Mouse (Mus musculus): ENCODE measurements around the gene Cnpy4. TPM values are rescaled to one million over a fixed set of nuclear protein-coding genes. Genes with fewer than 3 reads are reported as not detected.
A peak's percentile ranks its signal among the peaks of the same experiment; 100 is the strongest.
"Not testable (repeated sequence)": the region's sequence is repeated elsewhere in the genome, so short reads cannot be mapped to it uniquely, and the experiment has no call there.

Cnpy4 gene
- total RNA-seq, 2 experiments from 2014 or later, result 28.7 to 45.8 TPM

DNA sequence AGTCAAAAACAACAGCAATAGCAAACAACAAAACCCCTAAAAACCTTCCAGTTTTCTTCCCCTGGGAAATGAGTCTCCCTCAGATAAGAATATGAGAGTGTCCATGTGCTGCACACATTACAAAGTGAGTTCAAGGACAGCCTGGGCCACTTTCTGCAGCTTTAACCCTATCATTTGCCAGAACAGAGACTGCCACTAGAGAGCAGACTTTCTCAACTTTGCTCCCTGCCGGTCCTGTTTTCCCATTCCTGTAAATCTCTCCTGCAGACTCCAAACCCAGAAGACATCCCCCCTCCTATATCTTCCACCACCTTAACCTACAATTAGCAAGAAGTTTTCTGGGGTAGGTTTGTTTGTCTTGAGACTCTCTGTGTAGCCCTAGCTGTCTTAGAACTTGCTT is 12.3 kb downstream of the Cnpy4 start:
- no peak for ATAC-seq (replicated peaks; ENCODE audit: poor library complexity)

DNA sequence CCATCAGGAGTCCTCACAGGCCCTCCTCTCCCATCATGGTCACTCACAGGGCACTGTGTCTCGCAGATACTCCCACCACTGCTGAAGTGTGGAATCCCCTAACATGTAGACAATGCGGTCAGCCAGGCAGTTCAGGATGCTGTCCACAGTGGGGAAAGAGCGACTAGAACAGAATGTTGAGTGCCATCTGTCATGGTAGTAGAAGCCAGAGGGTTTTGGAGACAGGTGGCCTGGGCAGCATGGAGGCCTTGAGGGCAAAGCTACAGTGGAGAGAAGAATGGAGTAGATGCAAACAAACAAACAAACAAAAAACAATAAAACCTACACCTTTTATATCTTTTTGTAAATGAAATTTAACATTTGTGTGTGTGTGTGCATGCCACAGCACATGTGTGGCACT is 14.8 kb downstream of the Cnpy4 start:
- ATAC-seq (replicated peaks; ENCODE audit: poor library complexity), result no peak

DNA sequence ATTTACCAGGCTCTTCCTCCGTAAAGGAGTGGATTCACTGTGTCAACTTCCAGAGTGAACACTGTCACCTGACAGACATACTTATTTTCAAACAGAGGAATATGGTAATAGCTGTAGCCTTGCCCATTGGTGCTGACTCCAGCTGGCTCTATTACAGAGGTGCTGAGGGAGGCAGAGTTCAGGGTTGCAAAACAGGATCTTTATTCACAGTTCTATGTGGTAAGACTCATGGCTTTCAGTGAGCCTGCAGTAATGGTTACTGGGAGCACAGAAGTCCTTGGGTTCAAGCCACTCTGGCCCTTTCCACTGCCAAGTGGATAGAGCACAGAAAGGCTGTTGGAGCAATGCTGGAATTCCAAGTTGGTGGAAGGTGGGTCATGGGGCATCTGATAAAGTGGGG is 20.0 kb downstream of the Cnpy4 start:
- ATAC-seq (replicated peaks; ENCODE audit: poor library complexity), result peak; percentile 81

DNA sequence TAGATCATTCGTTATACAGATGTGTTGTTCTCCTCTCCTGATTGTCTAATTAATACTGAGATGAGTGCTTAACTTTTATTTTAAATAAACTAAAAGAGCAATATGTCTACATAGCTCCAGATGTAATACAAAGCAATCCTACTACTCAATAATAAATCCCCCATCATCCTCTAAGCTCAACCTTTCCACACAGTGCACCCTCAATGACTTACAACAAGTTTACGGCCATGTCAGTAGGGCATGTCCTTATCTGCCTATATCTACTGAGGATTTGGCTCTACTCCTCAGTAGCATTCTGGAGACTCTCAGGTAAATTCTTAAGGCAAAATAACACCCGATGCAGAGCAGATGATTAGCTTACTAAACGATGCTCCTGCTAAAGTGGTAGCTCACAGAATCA is 20.6 kb downstream of the Cnpy4 start:
- no peak for ATAC-seq (replicated peaks; ENCODE audit: poor library complexity)

DNA sequence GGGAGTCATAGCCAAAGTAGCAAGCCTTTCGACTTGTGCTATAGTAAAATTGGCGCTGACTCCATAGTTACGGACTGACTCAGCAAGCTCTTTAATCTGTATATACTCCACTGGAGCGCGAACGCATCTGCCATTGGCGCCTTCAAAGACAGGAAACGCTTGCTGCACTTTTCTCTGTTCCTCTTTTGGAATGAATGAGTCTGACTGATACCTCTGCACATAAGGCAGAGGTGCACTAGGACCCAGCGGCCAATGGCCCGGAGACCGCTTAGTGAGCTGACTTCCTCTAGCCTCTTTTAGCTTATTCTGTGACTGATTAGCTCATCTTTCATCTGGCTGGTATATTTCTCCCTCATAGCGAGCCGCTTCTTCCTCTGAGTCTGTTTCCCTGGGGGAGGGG is 29.3 kb downstream of the Cnpy4 start:
- not testable (repeated sequence) for ATAC-seq (replicated peaks; ENCODE audit: poor library complexity)

DNA sequence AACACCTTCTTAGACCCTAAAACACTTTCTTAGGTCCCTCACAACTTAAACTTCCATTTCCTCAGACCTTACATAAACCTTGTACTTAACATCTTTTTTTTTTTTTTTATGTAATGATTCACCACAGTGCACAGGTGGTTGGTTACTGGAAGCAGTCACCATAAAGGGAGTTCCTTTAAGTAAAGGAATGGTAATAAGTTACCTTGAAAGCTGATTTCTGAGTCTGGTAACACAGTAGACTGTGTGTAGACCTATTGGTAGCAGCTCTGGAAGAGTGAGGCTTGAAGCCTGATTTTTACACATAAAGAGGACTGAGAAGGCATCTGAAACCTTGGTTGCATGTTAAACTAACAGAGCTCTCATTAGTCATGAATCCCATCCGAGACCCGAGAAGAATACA is 32.6 kb downstream of the Cnpy4 start:
- ATAC-seq (replicated peaks; ENCODE audit: poor library complexity), result no peak

DNA sequence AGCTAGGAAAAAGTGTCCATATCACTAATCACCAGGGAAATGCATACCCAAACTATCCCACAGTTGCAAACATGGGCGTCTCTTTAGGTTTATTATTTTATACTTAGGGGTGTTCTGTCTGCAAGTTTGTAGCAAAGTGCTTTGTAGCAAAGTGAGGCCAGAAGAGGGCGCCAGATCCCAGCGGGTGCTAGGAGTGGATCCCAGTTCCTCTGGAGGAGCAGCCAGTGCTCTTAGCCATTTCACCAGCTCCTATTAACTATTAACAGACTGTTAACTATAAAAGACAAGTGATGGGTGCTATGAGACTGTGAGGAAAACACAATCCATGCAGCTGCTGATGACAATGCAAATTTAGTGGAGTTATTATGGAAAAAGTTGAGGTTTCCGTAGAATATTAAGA is 34.8 kb downstream of the Cnpy4 start:
- ATAC-seq (replicated peaks; ENCODE audit: poor library complexity), result peak; percentile 92

DNA sequence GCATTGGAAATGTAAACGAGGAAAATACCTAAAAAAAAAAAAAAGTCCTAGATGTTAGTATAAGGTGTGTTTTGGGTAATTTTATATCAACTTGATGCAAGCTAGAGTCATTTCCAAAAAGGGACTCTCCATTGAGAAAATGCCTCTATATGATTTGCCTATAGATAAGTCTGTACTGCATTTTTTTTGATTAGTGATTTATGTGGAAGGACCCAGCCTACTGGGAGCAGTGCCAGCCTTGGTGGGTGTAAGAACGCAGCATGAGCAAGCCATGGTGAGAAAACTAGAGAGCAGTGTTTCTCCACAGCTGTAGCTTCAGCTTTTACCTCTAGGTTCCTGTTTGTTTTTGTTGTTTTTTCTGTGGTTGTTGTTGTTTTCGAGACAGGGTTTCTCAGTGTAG is 36.0 kb downstream of the Cnpy4 start:
- ATAC-seq (replicated peaks; ENCODE audit: poor library complexity), result no peak

DNA sequence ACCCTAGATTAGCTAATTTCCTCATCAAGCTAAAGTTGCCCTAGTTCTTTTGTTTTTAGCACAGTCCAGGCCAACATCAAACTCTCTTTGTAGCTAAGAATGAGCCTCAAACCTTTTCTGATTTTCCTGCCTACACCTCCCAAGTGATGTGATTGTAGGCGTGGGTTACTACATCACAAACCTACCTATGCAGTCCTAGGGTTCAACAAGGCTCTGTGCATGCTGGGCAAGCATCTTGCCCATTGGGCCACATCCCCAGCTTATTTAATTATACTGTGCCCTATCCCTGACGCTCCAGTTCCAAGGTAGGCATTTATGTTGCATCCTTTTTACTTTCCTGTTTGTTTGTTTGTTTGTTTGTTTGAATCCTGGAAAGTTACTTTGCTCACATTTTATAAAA is 38.4 kb downstream of the Cnpy4 start, which contains the start of gene Nxpe5:
Nxpe5 (plus strand) TSS at position 199 of the 400 bp plus-strand sequence.
- no peak for ATAC-seq (replicated peaks; ENCODE audit: poor library complexity)

DNA sequence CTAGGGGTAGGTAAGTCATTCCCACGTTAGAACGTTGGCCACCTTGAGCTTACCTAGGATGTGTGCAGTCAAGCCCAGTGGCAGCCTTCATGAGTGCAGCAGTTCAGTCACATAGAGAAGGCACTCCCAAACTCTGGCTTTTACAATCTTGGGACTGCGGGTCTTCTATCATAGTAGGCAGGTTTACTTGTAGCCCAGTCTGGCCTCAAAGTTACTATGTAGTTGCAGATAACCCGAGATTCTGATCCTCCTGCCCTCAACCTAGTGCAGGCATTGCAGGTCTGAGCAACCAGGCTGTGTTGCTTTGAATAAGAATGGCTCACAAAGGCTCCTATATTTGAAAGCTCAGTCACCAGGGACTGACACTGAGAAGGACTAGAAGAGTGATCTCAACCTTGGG is 39.2 kb downstream of the Cnpy4 start:
- peak; percentile 32; the same call in 1 of the 2 replicates for ATAC-seq (replicated peaks; ENCODE audit: poor library complexity)

DNA sequence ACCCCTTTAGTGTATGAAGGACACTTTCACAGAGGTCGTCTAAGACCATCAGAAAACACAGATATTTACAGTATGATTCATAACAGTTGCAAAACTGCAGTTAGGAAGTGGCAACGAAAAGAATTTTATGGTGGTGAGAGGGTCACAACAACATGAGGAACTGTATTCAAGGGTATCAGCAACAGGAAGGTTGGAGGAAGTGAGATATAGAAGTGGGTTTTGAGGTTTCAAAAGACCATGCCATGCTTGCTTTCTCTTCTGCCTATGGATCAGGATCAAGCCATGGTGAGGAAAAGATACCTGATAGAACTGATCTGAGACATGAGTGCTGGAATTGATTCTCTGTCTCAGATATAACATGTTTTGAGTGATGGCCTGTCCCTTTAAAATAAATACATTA is 40.1 kb downstream of the Cnpy4 start:
- peak; percentile 86 for ATAC-seq (replicated peaks; ENCODE audit: poor library complexity)

DNA sequence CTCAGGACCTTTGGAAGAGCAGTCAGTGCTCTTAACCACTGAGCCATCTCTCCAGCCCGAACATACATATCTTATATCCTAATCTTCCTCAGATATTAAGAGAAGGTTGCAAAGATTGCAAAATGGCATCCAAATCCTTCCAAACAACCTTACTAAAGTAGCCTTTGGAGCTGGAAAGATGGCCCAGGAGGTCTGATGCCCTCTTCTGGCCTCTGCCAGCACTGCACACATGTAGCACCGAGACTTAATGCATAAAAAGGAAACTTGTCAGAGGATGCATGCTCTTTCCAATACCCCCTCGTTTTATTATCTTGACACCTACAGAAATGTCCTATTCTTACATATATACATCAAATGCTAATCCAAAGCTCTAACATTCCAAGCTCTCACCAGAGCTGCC is 40.7 kb downstream of the Cnpy4 start:
- ATAC-seq (replicated peaks; ENCODE audit: poor library complexity), result peak; percentile 60

DNA sequence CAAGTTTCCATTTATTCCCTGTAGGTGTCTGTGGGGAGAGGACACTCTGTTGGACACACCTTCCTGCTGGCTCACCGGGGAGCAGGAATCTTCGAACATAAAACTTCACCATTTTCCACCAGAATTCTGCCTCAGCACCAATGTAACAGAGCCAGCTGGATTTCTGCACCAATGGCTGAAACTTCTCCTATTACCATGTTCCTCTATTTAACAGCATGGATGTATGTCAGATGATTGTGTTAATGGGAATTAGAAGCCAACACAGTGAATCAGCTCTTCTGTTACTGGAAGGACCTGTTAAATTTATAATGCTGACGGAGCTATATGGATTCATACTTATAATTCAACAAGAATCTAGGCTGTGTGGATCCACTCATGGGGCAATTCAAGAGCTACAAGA is 42.2 kb downstream of the Cnpy4 start:
- peak; percentile 23; the same call in 1 of the 2 replicates for ATAC-seq (replicated peaks; ENCODE audit: poor library complexity)

DNA sequence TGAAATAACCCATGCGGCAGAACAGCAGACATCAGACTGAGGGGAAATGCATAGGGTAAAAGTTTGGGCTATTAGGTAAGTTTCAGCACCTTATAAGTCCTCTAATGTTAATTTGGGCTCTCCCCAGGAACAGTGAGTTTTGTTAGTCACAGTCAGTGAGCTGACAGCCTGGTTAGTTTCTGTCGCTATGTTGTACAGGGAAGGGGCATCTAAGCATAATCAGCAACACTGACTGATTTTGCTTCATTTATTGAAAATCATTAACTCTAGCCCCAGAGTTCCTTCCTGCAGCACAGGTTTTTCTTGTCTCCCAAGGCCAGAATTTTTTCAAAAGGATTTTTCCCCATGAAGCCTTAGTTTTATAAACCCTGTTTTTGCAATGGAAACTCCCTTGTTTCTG is 46.5 kb downstream of the Cnpy4 start:
- ATAC-seq (replicated peaks; ENCODE audit: poor library complexity), result no peak

DNA sequence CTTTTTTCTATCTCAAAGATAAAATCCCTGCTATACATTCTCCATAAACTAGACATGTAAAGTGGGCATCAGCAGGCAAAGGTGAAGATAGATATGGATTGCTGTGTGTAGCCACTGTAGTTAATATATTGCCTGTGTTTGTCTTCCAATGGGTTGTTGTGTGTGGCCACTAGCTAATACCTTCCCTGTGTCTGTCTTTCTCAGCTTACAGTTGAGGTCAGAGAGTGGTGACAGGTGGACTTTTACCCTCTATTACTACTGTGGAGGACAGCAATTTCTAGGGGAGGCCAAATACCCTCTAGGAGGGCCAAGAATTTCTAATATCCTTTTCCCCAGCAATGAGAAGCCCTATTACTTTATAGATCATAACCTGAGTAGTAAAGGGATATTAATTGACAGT is 46.9 kb downstream of the Cnpy4 start:
- no peak for ATAC-seq (replicated peaks; ENCODE audit: poor library complexity)

DNA sequence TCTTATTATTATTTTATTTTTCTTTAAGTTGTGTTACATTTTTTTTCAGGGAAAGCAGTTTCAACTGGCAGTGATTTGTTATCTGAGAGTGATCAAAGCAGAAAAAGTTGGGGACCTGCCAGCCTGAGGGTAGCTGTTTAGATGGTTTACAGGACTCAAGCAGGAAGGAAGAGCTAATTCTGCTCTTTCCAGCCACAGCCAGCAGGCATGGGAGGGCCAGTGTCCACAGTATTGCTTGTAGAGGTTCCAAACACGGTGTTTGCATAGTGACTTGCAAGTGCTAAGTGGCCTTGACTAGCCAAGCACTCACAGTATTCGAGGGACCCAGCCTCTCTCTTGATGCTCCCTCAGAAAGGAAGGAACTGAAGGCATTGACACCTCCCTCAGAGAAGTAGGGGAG is 54.2 kb downstream of the Cnpy4 start:
- no peak for ATAC-seq (replicated peaks; ENCODE audit: poor library complexity)

Other genes starting within 250 kb of the Cnpy4 start
- not detected in 2 replicates for gene Gjc3, start 224.4 kb upstream of the Cnpy4 start, total RNA-seq (2015)
- not detected in 2 replicates for gene Gjc3, start 224.4 kb upstream of the Cnpy4 start, total RNA-seq (2017)
- gene Azgp1, start 206.0 kb upstream of the Cnpy4 start, total RNA-seq (2015), result not detected in 2 replicates
- gene Azgp1, start 206.0 kb upstream of the Cnpy4 start, total RNA-seq (2017), result not detected in 2 replicates
- not detected in 2 replicates for gene Smok3a, start 166.2 kb upstream of the Cnpy4 start, total RNA-seq (2015)
- gene Smok3a, start 166.2 kb upstream of the Cnpy4 start, total RNA-seq (2017), result not detected in 2 replicates
- not detected in 2 replicates for gene Smok3b, start 166.1 kb upstream of the Cnpy4 start, total RNA-seq (2015)
- not detected in 2 replicates for gene Smok3b, start 166.1 kb upstream of the Cnpy4 start, total RNA-seq (2017)
- not detected in 2 replicates for gene Smok3c, start 134.3 kb upstream of the Cnpy4 start, total RNA-seq (2015)
- gene Smok3c, start 134.3 kb upstream of the Cnpy4 start, total RNA-seq (2017), result not detected in 2 replicates
- gene Zkscan1, start 102.4 kb upstream of the Cnpy4 start, total RNA-seq (2015), result 26.0 and 30.1 TPM in 2 replicates
- 19.9 and 25.2 TPM in 2 replicates for gene Zkscan1, start 102.4 kb upstream of the Cnpy4 start, total RNA-seq (2017)
- gene Zscan21, start 70.6 kb upstream of the Cnpy4 start, total RNA-seq (2015), result 13.9 and 14.0 TPM in 2 replicates
- 11.8 and 12.5 TPM in 2 replicates for gene Zscan21, start 70.6 kb upstream of the Cnpy4 start, total RNA-seq (2017)
- 6.5 and 7.5 TPM in 2 replicates for gene Zfp113, start 31.7 kb upstream of the Cnpy4 start, total RNA-seq (2015)
- gene Zfp113, start 31.7 kb upstream of the Cnpy4 start, total RNA-seq (2017), result 7.8 and 8.0 TPM in 2 replicates
- 161 and 164 TPM in 2 replicates for gene Cops6, start 26.4 kb upstream of the Cnpy4 start, total RNA-seq (2015)
- gene Cops6, start 26.4 kb upstream of the Cnpy4 start, total RNA-seq (2017), result 54.4 and 55.6 TPM in 2 replicates
- gene Ap4m1, start 15.5 kb upstream of the Cnpy4 start, total RNA-seq (2015), result 14.3 and 15.9 TPM in 2 replicates
- 34.1 and 36.9 TPM in 2 replicates for gene Ap4m1, start 15.5 kb upstream of the Cnpy4 start, total RNA-seq (2017)
- gene Mcm7, start 15.1 kb upstream of the Cnpy4 start, total RNA-seq (2015), result 239 and 250 TPM in 2 replicates
- 395 and 444 TPM in 2 replicates for gene Mcm7, start 15.1 kb upstream of the Cnpy4 start, total RNA-seq (2017)
- 23.2 and 29.5 TPM in 2 replicates for gene Taf6, start within 50 bp of the Cnpy4 start, total RNA-seq (2015)
- 34.0 and 43.8 TPM in 2 replicates for gene Taf6, start within 50 bp of the Cnpy4 start, total RNA-seq (2017)
- gene Mblac1, start 6.8 kb downstream of the Cnpy4 start, total RNA-seq (2015), result 6.9 and 7.1 TPM in 2 replicates
- 9.4 and 10.0 TPM in 2 replicates for gene Mblac1, start 6.8 kb downstream of the Cnpy4 start, total RNA-seq (2017)
- 0.94 and 2.0 TPM in 2 replicates for gene Nxpe5, start 38.4 kb downstream of the Cnpy4 start, total RNA-seq (2015)
- 1.9 and 2.2 TPM in 2 replicates for gene Nxpe5, start 38.4 kb downstream of the Cnpy4 start, total RNA-seq (2017)
- gene Lamtor4, start 68.0 kb downstream of the Cnpy4 start, total RNA-seq (2015), result 123 and 127 TPM in 2 replicates
- 69.9 and 101 TPM in 2 replicates for gene Lamtor4, start 68.0 kb downstream of the Cnpy4 start, total RNA-seq (2017)
- gene BC037034, start 76.5 kb downstream of the Cnpy4 start, total RNA-seq (2015), result 35.7 and 44.1 TPM in 2 replicates
- 44.1 and 46.7 TPM in 2 replicates for gene BC037034, start 76.5 kb downstream of the Cnpy4 start, total RNA-seq (2017)
- not detected in 2 replicates for gene Gal3st4, start 85.4 kb downstream of the Cnpy4 start, total RNA-seq (2015)
- 0.12 and 0.30 TPM in 2 replicates for gene Gal3st4, start 85.4 kb downstream of the Cnpy4 start, total RNA-seq (2017)
- not detected in 2 replicates for gene Gm43720, start 92.5 kb downstream of the Cnpy4 start, total RNA-seq (2015)
- gene Gm43720, start 92.5 kb downstream of the Cnpy4 start, total RNA-seq (2017), result not detected in 2 replicates
- gene Gpc2, start 92.5 kb downstream of the Cnpy4 start, total RNA-seq (2015), result 1.2 and 2.0 TPM in 2 replicates
- 3.2 and 3.9 TPM in 2 replicates for gene Gpc2, start 92.5 kb downstream of the Cnpy4 start, total RNA-seq (2017)
- 15.7 and 20.2 TPM in 2 replicates for gene Stag3, start 92.8 kb downstream of the Cnpy4 start, total RNA-seq (2015)
- 9.3 and 22.2 TPM in 2 replicates for gene Stag3, start 92.8 kb downstream of the Cnpy4 start, total RNA-seq (2017)
- gene Pvrig, start 154.5 kb downstream of the Cnpy4 start, total RNA-seq (2015), result 0.54 TPM in 1 of 2 replicates, not detected in the other
- 0.17 and 0.34 TPM in 2 replicates for gene Pvrig, start 154.5 kb downstream of the Cnpy4 start, total RNA-seq (2017)